ENCODE assay signal across 12 mouse cellular contexts in the genomic region with DNA sequence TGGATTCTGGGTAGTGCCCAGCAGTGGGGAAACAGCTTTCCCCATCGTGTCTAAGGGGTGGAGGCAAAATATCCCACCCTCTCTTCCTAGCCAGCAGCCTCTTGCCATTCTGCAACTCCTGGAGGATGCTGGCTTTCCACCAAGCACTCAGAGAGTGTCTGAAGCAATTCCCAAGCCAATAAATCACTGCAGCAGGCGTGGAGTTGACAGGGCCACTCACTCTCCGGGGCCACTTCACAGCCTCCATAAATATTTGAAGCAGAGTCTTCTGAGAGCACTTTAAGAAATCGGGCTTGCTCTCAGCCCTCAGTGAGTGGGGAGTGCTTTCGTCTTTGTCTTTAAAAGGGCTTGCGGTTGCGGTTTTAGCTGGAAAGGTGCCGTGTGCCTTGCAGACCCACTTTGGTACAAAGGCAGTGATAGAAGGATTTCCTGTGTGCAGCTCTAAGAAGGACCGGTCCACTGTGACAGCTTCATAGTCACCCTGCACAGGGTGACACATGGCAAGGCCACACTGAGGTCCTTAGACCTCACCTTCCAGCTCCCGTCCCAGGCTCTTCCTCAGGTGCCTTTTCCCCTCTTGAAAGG. TPM values are rescaled to one million over a fixed set of nuclear protein-coding genes. Genes with fewer than 3 reads are reported as not detected.
DNase-seq lines count a peak whose midpoint lies in the region; ATAC-seq and TF ChIP-seq lines count a peak whose summit lies in the region.
"Had no signal": no experiment of that assay in that cellular context is flagged by ENCODE, and none has a peak within 500 bp of the region (broad histone marks: within the 10 kb centered on the region; RNA-seq: fewer than 3 reads in every experiment).

No protein-coding gene starts in this region.

- no peak overlapping the region for H3K27ac ChIP-seq in limb, embryonic 14.5 days (replicated peaks; ENCODE audit: low read depth, low read length)
- peak overlapping the region; percentile 83 for H3K27ac ChIP-seq in neural tube, embryonic 13.5 days (replicated peaks)
- H3K27ac ChIP-seq: embryonic facial prominence, embryonic 13.5 days; intestine, embryonic 15.5 days; liver, embryonic 12.5 days had no signal

- H3K9ac ChIP-seq in limb, embryonic 14.5 days (ENCODE audit: low read depth, low read length, severe bottlenecking), result no peak overlapping the region
- H3K9ac ChIP-seq in neural tube, embryonic 13.5 days, result 0 out of 2 replicates have a peak overlapping the region, but pooled peaks have one; percentile 26
- H3K9ac ChIP-seq: embryonic facial prominence, embryonic 13.5 days; intestine, embryonic 15.5 days; liver, embryonic 12.5 days had no signal

- H3K4me2 ChIP-seq in limb, embryonic 14.5 days (replicated peaks; ENCODE audit: low read depth, low read length, severe bottlenecking), result no peak overlapping the region
- peak overlapping the region; percentile 21; the same call in 1 of the 2 replicates for H3K4me2 ChIP-seq in neural tube, embryonic 13.5 days
- H3K4me2 ChIP-seq: embryonic facial prominence, embryonic 13.5 days; intestine, embryonic 15.5 days; liver, embryonic 12.5 days had no signal

- peaks cover 32% of the 10 kb centered on the region for H3K4me1 ChIP-seq in limb, embryonic 14.5 days (ENCODE audit: control insufficient read depth, insufficient read depth, low read length)
- peaks cover 43% of the 10 kb centered on the region for H3K4me1 ChIP-seq in neural tube, embryonic 13.5 days (replicated peaks)

- 0 out of 2 replicates have a peak, but pooled peaks have one; percentile 21 for ATAC-seq in limb, embryonic 14.5 days (ENCODE audit: low FRiP score, low read depth)
- peak; percentile 44; the same call in 1 of the 2 replicates for ATAC-seq in neural tube, embryonic 13.5 days (ENCODE audit: low read depth)
- ATAC-seq: intestine, embryonic 15.5 days; liver, embryonic 12.5 days had no signal

- TF ChIP-seq POLR2A in limb, embryonic 14.5 days (IDR thresholded peaks at IDR 0.05; ENCODE audit: borderline replicate concordance, extremely low read depth, insufficient read depth, insufficient read length), result no peak

- DNase-seq in kidney, postnatal 14 days, result peak; percentile 12
- DNase-seq in kidney, adult 11 months, result no peak
- peak; percentile 45 for DNase-seq in adipocyte (ENCODE audit: low spot score)
- peak; percentile 10 for DNase-seq in limb, embryonic 14.5 days (ENCODE audit: low spot score)
- DNase-seq in testis, postnatal 10 days (ENCODE audit: low spot score), result no peak
- no peak for DNase-seq in gastrocnemius, postnatal 10 days
- DNase-seq in Muller cell, postnatal 12 days (ENCODE audit: inconsistent ontology term), result no peak

- 23% methylated on average over 10 of the region's 10 CpGs for WGBS in limb, embryonic 14.5 days
- 17% methylated on average over 10 of the region's 10 CpGs for WGBS in neural tube, embryonic 13.5 days

- no peak overlapping the region for H3K4me3 ChIP-seq in limb, embryonic 14.5 days (replicated peaks; ENCODE audit: low read length)
- H3K4me3 ChIP-seq in neural tube, embryonic 13.5 days, result no peak overlapping the region
- H3K4me3 ChIP-seq: embryonic facial prominence, embryonic 13.5 days; intestine, embryonic 15.5 days; liver, embryonic 12.5 days; myocyte had no signal

- H3K9me3 ChIP-seq in limb, embryonic 14.5 days (ENCODE audit: control insufficient read depth, low read length), result no peaks in the 10 kb centered on the region
- H3K9me3 ChIP-seq in neural tube, embryonic 13.5 days, result no peaks in the 10 kb centered on the region
- H3K9me3 ChIP-seq: embryonic facial prominence, embryonic 13.5 days; intestine, embryonic 15.5 days; liver, embryonic 12.5 days had no signal

- H3K27me3 ChIP-seq in limb, embryonic 14.5 days (ENCODE audit: control insufficient read depth, insufficient read depth, low read length), result no peaks in the 10 kb centered on the region
- peaks cover 13% of the 10 kb centered on the region; the same call in 1 of the 2 replicates for H3K27me3 ChIP-seq in neural tube, embryonic 13.5 days
- H3K27me3 ChIP-seq: intestine, embryonic 15.5 days; liver, embryonic 12.5 days had no signal

- H3K36me3 ChIP-seq in limb, embryonic 14.5 days (ENCODE audit: control insufficient read depth, insufficient read depth, low read length), result no peaks in the 10 kb centered on the region
- no peaks in the 10 kb centered on the region for H3K36me3 ChIP-seq in neural tube, embryonic 13.5 days
- H3K36me3 ChIP-seq: embryonic facial prominence, embryonic 13.5 days; intestine, embryonic 15.5 days; liver, embryonic 12.5 days had no signal

RNA-seq across cellular contexts. Expression of a gene that starts 45.0 kb away (rescaled TPM):
- polyA plus RNA-seq in limb, embryonic 14.5 days (2012; rRNA removed), result 11.5 and 15.3 TPM in 2 replicates
- 9.3 and 9.8 TPM in 2 replicates for polyA plus RNA-seq in limb, embryonic 14.5 days (2014; fragmentation: Nextera tagmentation; extraction: Ambion mirVana)
- polyA plus RNA-seq in neural tube, embryonic 13.5 days (2015; fragmentation: Nextera tagmentation; extraction: Ambion mirVana), result 739 and 776 TPM in 2 replicates
- 1 to 10 TPM; 1.5 to 2.5 TPM for total RNA-seq in gastrocnemius, postnatal 10 days (2021)

Comparison
In these comparisons a context has a peak if more than half of its experiments do, and no peak if none do; other contexts are left out.
1. DNase-seq: peak in kidney, postnatal 14 days (single experiment), adipocyte (single experiment) and limb, embryonic 14.5 days (single experiment); none in kidney, adult 11 months (single experiment), testis, postnatal 10 days (single experiment), gastrocnemius, postnatal 10 days (single experiment) and Muller cell, postnatal 12 days (single experiment).
2. RNA of a gene that starts 45.0 kb away (polyA plus RNA-seq): 739 to 776 TPM in neural tube, embryonic 13.5 days; 9.3 to 15.3 TPM in limb, embryonic 14.5 days; every median in the first group is over 10 times any median in the second.